Mouse (Mus musculus): ENCODE measurements around the gene Mlst8. TPM values are rescaled to one million over a fixed set of nuclear protein-coding genes. Genes with fewer than 3 reads are reported as not detected.

Gene Mlst8
- polyA plus RNA-seq, 1 experiment from 2014 or later, result 31.8 TPM

DNA sequence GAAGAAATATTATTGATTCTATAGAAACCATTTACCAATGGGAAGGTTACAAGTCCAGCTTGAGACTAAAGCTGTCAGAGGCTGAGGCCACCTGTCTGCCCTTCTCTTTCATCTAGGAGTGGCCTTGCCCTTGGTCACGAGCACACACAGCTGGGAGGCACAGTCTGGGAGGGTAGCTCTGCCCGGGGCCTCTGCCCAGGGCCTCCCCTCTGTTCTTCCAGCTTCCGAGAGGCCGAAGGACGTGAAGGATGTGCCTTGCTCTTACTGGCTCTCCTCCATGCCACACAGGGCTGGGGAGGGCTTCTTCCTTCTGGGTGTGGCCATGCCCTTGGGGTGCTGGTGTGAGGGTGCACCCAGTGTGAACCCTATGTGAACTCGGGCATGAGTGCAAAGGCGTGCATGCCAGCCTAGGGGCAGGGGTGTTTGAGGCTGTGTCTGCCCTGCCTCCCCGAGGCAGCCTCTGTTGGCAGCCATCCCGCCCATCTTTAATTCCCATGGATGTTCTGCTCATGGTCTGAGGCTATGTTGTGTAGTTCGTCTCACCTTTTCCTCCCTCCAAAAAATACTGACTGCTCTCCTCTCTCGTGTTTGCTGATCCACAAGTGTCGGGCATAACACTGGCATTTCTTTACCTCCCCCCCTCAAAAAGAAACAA, 29.1 kb upstream of the Mlst8 start:
- peaks cover 94% of the 10 kb centered on the region for H3K36me3 ChIP-seq (ENCODE audit: control insufficient read depth, insufficient read depth, low read length)
- WGBS, result 85% methylated on average over 12 of the region's 12 CpGs
- DNase-seq (ENCODE audit: low spot score) (no peak), ATAC-seq (no peak)
- no peak overlapping the region for H3K4me3 ChIP-seq (ENCODE audit: low read depth, low read length)
- no peaks in the 10 kb centered on the region for H3K4me1 ChIP-seq (ENCODE audit: control insufficient read depth, insufficient read depth, low read length)
- H3K9me3 ChIP-seq (replicated peaks; ENCODE audit: control insufficient read depth, low read length), result no peaks in the 10 kb centered on the region
- H3K4me2 ChIP-seq (ENCODE audit: low read length), result no peak overlapping the region
- no peak overlapping the region for H3K9ac ChIP-seq (ENCODE audit: low read length)
- no peak overlapping the region for H3K27ac ChIP-seq (ENCODE audit: low read depth, low read length)
- no peaks in the 10 kb centered on the region for H3K27me3 ChIP-seq (replicated peaks; ENCODE audit: control insufficient read depth, insufficient read depth, low read length)

DNA sequence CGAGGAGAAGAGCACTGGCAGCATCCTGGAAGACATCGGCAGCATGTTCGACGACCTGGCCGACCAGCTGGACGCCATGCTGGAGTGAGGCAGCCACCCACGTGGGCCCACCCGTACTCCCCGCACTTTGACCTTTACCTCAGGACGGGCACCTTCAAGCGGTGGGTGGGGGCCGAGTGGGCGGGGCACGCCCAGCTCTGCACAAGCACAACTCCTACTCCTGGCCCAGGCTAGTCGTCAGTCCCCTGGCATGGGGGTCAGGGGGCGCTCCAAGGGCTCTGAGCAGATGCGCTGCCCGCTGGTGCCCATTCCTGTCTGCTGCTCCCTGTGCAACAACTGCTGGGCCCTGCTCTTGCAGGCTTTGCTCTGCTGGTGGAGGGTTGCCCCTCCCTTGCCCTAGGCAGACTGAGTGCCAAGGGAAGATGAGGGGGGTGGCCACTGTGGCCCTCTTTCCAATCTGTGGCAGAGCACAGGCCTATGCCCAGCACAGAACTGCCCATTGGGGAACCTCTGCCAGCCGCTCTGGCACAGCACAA, 28.3 kb upstream of the Mlst8 start:
- no peaks in the 10 kb centered on the region for H3K9me3 ChIP-seq (replicated peaks; ENCODE audit: control insufficient read depth, low read length)
- no peak for DNase-seq (ENCODE audit: low spot score)
- 0 out of 2 replicates have a peak, but pooled peaks have one; percentile 37 for ATAC-seq
- no peak overlapping the region for H3K9ac ChIP-seq (ENCODE audit: low read length)
- no peak overlapping the region for H3K27ac ChIP-seq (ENCODE audit: low read depth, low read length)
- H3K27me3 ChIP-seq (replicated peaks; ENCODE audit: control insufficient read depth, insufficient read depth, low read length), result no peaks in the 10 kb centered on the region
- no peak overlapping the region for H3K4me2 ChIP-seq (ENCODE audit: low read length)
- no peaks in the 10 kb centered on the region for H3K4me1 ChIP-seq (ENCODE audit: control insufficient read depth, insufficient read depth, low read length)
- WGBS, result 55% methylated on average over 19 of the region's 19 CpGs
- H3K36me3 ChIP-seq (ENCODE audit: control insufficient read depth, insufficient read depth, low read length), result peaks cover 98% of the 10 kb centered on the region
- H3K4me3 ChIP-seq (ENCODE audit: low read depth, low read length), result no peak overlapping the region

DNA sequence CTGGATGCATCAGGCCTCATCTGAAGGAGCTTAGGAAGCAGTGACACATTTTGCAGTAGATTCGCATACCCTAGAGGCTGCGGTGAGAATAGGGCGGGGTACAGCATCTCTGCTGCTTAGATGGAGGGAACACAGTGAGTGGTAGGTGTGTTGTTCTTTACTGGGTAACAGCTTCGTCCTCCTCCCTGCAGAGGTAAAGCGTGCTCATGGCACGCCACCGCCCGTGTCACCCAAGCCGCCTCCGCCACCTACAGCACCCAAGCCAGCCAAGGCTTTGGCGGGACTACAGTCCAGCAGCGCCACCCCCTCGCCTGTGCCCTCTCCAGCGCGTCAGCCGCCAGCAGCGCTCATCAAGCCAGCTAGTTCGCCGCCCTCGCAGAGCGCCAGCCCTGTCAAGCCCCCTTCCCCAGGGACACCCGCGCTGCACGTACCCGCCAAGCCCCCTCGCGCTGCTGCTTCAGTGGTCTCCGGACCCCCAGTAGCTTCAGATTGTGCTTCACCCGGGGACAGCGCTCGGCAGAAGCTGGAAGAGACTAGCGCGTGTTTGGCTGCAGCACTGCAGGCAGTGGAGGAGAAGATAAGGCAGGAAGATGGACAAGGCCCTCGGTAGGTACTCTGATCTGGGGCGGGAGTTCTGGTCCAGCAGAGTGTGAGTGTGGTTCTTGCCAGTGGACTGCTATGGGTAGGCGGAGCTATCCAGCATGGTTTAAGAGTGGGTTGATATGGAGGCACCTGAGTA, 27.6 kb upstream of the Mlst8 start:
- Histone ChIP-seq H3K36me3 (ENCODE audit: control insufficient read depth, insufficient read depth, low read length) (peaks cover 98% of the 10 kb centered on the region), H3K27me3 (replicated peaks; ENCODE audit: control insufficient read depth, insufficient read depth, low read length) (no peaks in the 10 kb centered on the region), H3K4me2 (ENCODE audit: low read length) (no peak overlapping the region), H3K4me1 (ENCODE audit: control insufficient read depth, insufficient read depth, low read length) (no peaks in the 10 kb centered on the region), H3K27ac (ENCODE audit: low read depth, low read length) (peak overlapping the region; percentile 21; the same call in 1 of the 2 replicates), H3K9me3 (replicated peaks; ENCODE audit: control insufficient read depth, low read length) (no peaks in the 10 kb centered on the region), H3K4me3 (ENCODE audit: low read depth, low read length) (no peak overlapping the region), H3K9ac (ENCODE audit: low read length) (peak overlapping the region; percentile 35; the same call in 1 of the 2 replicates)
- ATAC-seq (no peak), DNase-seq (ENCODE audit: low spot score) (no peak)
- 33% methylated on average over 36 of the region's 36 CpGs for WGBS

DNA sequence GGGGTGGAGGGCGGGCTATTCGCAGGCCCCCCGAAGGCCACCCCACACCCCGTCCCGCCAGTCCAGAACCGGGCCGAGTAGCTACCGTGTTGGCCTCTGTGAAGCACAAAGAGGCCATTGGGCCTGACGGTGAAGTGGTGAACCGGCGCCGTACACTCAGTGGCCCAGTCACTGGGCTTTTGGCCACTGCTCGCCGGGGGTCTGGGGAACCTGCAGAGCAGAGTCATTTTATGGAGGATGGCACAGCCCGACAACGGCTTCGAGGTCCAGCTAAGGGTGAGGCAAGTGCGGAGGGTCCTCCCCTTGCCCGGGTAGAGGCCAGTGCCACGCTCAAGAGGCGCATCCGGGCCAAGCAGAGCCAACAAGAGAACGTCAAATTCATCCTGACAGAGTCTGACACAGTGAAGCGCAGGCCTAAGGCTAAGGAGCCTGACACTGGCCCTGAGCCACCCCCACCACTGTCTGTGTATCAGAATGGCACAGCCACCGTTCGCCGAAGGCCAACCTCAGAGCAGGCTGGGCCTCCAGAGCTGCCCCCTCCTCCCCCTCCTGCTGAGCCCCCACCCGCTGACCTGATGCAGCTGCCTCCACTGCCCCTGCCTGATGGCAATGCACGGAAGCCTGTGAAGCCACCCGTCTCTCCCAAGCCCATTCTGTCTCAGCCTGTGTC, 26.5 kb upstream of the Mlst8 start:
- Histone ChIP-seq H3K4me1 (ENCODE audit: control insufficient read depth, insufficient read depth, low read length) (no peaks in the 10 kb centered on the region), H3K4me2 (ENCODE audit: low read length) (no peak overlapping the region), H3K4me3 (ENCODE audit: low read depth, low read length) (no peak overlapping the region), H3K9ac (ENCODE audit: low read length) (no peak overlapping the region), H3K9me3 (replicated peaks; ENCODE audit: control insufficient read depth, low read length) (no peaks in the 10 kb centered on the region), H3K27ac (ENCODE audit: low read depth, low read length) (no peak overlapping the region), H3K27me3 (replicated peaks; ENCODE audit: control insufficient read depth, insufficient read depth, low read length) (no peaks in the 10 kb centered on the region), H3K36me3 (ENCODE audit: control insufficient read depth, insufficient read depth, low read length) (peaks cover 98% of the 10 kb centered on the region)
- ATAC-seq, result no peak
- 90% methylated on average over 30 of the region's 30 CpGs for WGBS
- DNase-seq (ENCODE audit: low spot score), result no peak

DNA sequence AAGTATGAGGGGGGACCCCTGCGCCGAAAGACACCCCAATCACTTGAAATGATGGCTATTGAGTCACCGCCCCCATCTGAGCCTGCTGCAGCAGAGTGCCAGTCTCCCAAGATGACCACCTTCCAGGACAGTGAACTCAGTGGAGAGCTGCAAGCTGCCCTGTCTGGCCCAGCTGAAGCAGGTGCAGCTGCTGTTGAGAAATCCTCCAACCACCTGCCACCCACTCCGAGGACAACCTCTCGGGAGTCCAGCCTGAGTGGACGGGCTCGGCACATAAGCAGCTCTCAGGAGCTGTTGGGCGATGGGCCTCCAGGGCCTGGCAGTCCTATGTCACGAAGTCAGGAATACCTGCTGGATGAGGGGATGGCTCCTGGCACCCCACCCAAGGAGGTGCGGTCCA, 25.2 kb upstream of the Mlst8 start:
- DNase-seq (ENCODE audit: low spot score), result no peak
- Histone ChIP-seq H3K9me3 (replicated peaks; ENCODE audit: control insufficient read depth, low read length) (no peaks in the 10 kb centered on the region), H3K27me3 (replicated peaks; ENCODE audit: control insufficient read depth, insufficient read depth, low read length) (no peaks in the 10 kb centered on the region), H3K4me3 (ENCODE audit: low read depth, low read length) (no peak overlapping the region), H3K9ac (ENCODE audit: low read length) (no peak overlapping the region), H3K4me2 (ENCODE audit: low read length) (no peak overlapping the region), H3K36me3 (ENCODE audit: control insufficient read depth, insufficient read depth, low read length) (peaks cover 96% of the 10 kb centered on the region), H3K4me1 (ENCODE audit: control insufficient read depth, insufficient read depth, low read length) (no peaks in the 10 kb centered on the region), H3K27ac (ENCODE audit: low read depth, low read length) (no peak overlapping the region)
- WGBS, result 92% methylated on average over 10 of the region's 10 CpGs
- no peak for ATAC-seq

DNA sequence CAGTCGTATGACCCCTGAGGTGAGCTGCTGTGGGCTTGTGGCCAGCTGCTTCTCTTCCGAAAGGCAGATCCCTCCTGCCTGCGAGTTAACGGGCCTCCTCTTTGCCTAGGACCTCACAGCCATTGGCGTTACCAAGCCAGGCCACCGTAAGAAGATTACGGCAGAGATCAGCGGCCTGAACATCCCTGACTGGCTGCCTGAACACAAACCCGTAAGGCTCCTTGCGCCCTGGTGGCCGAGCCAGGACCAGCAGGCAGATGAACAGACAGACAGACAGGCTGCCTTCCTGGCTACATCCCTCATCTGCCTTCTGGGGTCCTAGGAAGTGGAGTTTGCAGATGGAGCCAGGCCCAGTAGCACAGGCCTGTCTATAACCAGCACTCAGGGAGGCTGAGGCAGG, 23.3 kb upstream of the Mlst8 start:
- no peaks in the 10 kb centered on the region for H3K9me3 ChIP-seq (replicated peaks; ENCODE audit: control insufficient read depth, low read length)
- H3K27ac ChIP-seq (ENCODE audit: low read depth, low read length), result no peak overlapping the region
- H3K4me1 ChIP-seq (ENCODE audit: control insufficient read depth, insufficient read depth, low read length), result no peaks in the 10 kb centered on the region
- H3K36me3 ChIP-seq (ENCODE audit: control insufficient read depth, insufficient read depth, low read length), result peaks cover 95% of the 10 kb centered on the region
- no peak overlapping the region for H3K9ac ChIP-seq (ENCODE audit: low read length)
- H3K27me3 ChIP-seq (replicated peaks; ENCODE audit: control insufficient read depth, insufficient read depth, low read length), result no peaks in the 10 kb centered on the region
- ATAC-seq (no peak), DNase-seq (ENCODE audit: low spot score) (no peak)
- WGBS, result 37% methylated on average over 11 of the region's 11 CpGs
- H3K4me2 ChIP-seq (ENCODE audit: low read length), result no peak overlapping the region
- no peak overlapping the region for H3K4me3 ChIP-seq (ENCODE audit: low read depth, low read length)

DNA sequence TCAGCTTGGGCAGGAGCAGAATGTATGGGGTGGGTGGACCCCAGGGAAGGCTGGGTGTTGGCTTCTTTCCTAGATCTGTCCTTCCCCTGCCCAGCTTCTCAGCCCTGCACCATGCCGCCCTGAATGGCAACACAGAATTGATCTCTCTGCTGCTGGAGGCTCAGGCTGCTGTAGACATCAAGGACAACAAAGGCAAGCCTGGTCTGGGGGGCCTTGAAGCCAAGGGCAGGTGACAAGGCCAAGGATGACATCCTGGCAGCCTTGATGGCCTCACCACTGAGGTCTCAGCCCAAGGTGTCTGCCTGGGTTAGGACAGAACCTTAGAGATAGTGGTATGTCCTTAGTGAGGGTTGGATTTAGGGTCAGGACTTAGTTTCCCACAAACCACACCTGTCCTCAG, 17.1 kb upstream of the Mlst8 start:
- no peak overlapping the region for H3K9ac ChIP-seq (ENCODE audit: low read length)
- DNase-seq (ENCODE audit: low spot score) (no peak), ATAC-seq (no peak)
- no peak overlapping the region for H3K4me2 ChIP-seq (ENCODE audit: low read length)
- H3K36me3 ChIP-seq (ENCODE audit: control insufficient read depth, insufficient read depth, low read length), result peaks cover 49% of the 10 kb centered on the region
- no peaks in the 10 kb centered on the region for H3K27me3 ChIP-seq (replicated peaks; ENCODE audit: control insufficient read depth, insufficient read depth, low read length)
- H3K9me3 ChIP-seq (replicated peaks; ENCODE audit: control insufficient read depth, low read length), result no peaks in the 10 kb centered on the region
- no peak overlapping the region for H3K27ac ChIP-seq (ENCODE audit: low read depth, low read length)
- no peaks in the 10 kb centered on the region for H3K4me1 ChIP-seq (ENCODE audit: control insufficient read depth, insufficient read depth, low read length)
- no peak overlapping the region for H3K4me3 ChIP-seq (ENCODE audit: low read depth, low read length)
- WGBS, result 75% methylated on average over 1 of the region's 1 CpGs

DNA sequence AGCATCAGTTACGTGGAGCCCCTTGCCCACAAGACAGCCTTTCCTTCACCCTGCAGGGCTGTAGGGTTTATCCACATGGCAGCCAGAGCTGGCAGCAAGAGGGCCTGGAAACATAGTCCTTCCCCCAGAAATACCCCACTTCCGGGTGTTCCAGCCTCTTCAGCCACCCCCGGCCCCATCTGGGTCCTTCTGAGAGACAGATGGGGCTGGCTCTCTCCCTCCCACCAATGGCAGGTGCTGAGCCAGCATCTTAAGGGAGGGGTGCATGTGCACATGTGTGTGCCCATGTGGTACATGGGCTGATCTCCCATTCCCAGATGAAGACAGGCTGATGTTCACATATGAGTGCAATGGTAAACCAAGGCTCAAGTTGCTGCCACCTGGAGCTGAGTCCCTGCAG, 16.6 kb upstream of the Mlst8 start:
- 83% methylated on average over 3 of the region's 3 CpGs for WGBS
- no peak overlapping the region for H3K4me2 ChIP-seq (ENCODE audit: low read length)
- DNase-seq (ENCODE audit: low spot score) (no peak), ATAC-seq (peak; percentile 51; the same call in 1 of the 2 replicates)
- H3K4me1 ChIP-seq (ENCODE audit: control insufficient read depth, insufficient read depth, low read length), result peaks cover 3% of the 10 kb centered on the region; the same call in 1 of the 2 replicates
- H3K36me3 ChIP-seq (ENCODE audit: control insufficient read depth, insufficient read depth, low read length), result peaks cover 43% of the 10 kb centered on the region
- no peaks in the 10 kb centered on the region for H3K9me3 ChIP-seq (replicated peaks; ENCODE audit: control insufficient read depth, low read length)
- H3K4me3 ChIP-seq (ENCODE audit: low read depth, low read length), result no peak overlapping the region
- H3K27me3 ChIP-seq (replicated peaks; ENCODE audit: control insufficient read depth, insufficient read depth, low read length), result no peaks in the 10 kb centered on the region
- no peak overlapping the region for H3K9ac ChIP-seq (ENCODE audit: low read length)
- no peak overlapping the region for H3K27ac ChIP-seq (ENCODE audit: low read depth, low read length)
